Mouse (Mus musculus) MEL (cell line): ENCODE data around the gene Kcnj4. TPM values are rescaled to one million over a fixed set of nuclear protein-coding genes. Genes with fewer than 3 reads are reported as not detected.

Experiments
- DNase-seq: peaks from one replicate; pipeline ENCODE4 v3.0.0; 2011; ENCODE audit warnings: low read depth, low spot score
- H3K27ac ChIP-seq: 2 replicates; pipeline ENCODE4 v1.5.1; 2012; ENCODE audit warnings: low read depth, mild to moderate bottlenecking, control low read depth, low read length, moderate library complexity; ENCODE audit not compliant: control insufficient read depth
- H3K27me3 ChIP-seq, 2 experiments: fragments of 150-350 bp in 1 of 2; sonication (generic) in 1 of 2; 2 replicates each; pipeline ENCODE4 v1.6.1; 2012; ENCODE audit warnings: low read length in 2 of 2, mild to moderate bottlenecking in 2 of 2, improper control_type of control experiment in 1 of 2, moderate library complexity in 1 of 2; ENCODE audit not compliant: insufficient read depth in 2 of 2, control insufficient read depth in 1 of 2
- H3K36me3 ChIP-seq, 2 experiments: 2 replicates each; pipeline ENCODE4 v1.6.1; 2012 to 2014; ENCODE audit warnings: low read length in 2 of 2, improper control_type of control experiment in 1 of 2, inconsistent platforms in 1 of 2, mild to moderate bottlenecking in 1 of 2; ENCODE audit not compliant: insufficient read depth in 2 of 2, control insufficient read depth in 1 of 2
- H3K4me1 ChIP-seq, 2 experiments: fragments of 150-350 bp in 1 of 2; sonication (generic) in 1 of 2; 2 replicates each; pipeline ENCODE4 v1.6.1; 2012; ENCODE audit warnings: low read length in 2 of 2, improper control_type of control experiment in 1 of 2, mild to moderate bottlenecking in 1 of 2; ENCODE audit not compliant: insufficient read depth in 2 of 2, control insufficient read depth in 1 of 2
- H3K4me3 ChIP-seq, 2 experiments: fragments of 150-350 bp in 1 of 2; sonication (generic) in 1 of 2; 2 replicates each; pipeline ENCODE4 v1.5.1; 2012; ENCODE audit warnings: low read depth in 2 of 2, low read length in 2 of 2, mild to moderate bottlenecking in 2 of 2, moderate library complexity in 2 of 2, control low read depth in 1 of 2, improper control_type of control experiment in 1 of 2; ENCODE audit not compliant: control insufficient read depth in 1 of 2, insufficient read depth in 1 of 2
- H3K79me2 ChIP-seq: 2 replicates; pipeline ENCODE4 v1.6.1; 2012; ENCODE audit warnings: mild to moderate bottlenecking, low read length, moderate library complexity; ENCODE audit not compliant: control insufficient read depth, poor library complexity, insufficient read depth
- H3K9ac ChIP-seq: 2 replicates; pipeline ENCODE4 v1.6.1; 2012; ENCODE audit warnings: low read depth, mild to moderate bottlenecking, control low read depth, low read length, moderate library complexity; ENCODE audit not compliant: control insufficient read depth, poor library complexity, severe bottlenecking
- H3K9me3 ChIP-seq: fragments of 150-350 bp; sonication (generic); replicated peaks from 2 replicates; pipeline ENCODE4 v1.6.1; 2012; ENCODE audit warnings: mild to moderate bottlenecking, low read length, improper control_type of control experiment, moderate library complexity; ENCODE audit not compliant: insufficient read depth
- CTCF ChIP-seq, 3 experiments: IDR thresholded peaks in 2 of 3; conservative IDR thresholded peaks in 1 of 3; 2 replicates each; pipeline ENCODE4 v1.5.1; 2011 to 2012; ENCODE audit warnings: low read length in 3 of 3, low read depth in 2 of 3, mild to moderate bottlenecking in 2 of 3, improper control_type of control experiment in 1 of 3, inconsistent platforms in 1 of 3, mixed read lengths in 1 of 3, moderate library complexity in 1 of 3; ENCODE audit not compliant: control insufficient read depth in 1 of 3, insufficient read depth in 1 of 3, poor library complexity in 1 of 3, severe bottlenecking in 1 of 3
- ELF1 ChIP-seq: IDR thresholded peaks from 2 replicates; pipeline ENCODE4 v1.6.1; 2014; ENCODE audit warnings: low read depth, mild to moderate bottlenecking, inconsistent platforms, low read length, improper control_type of control experiment, moderate library complexity
- EP300 ChIP-seq, 2 experiments: IDR thresholded peaks; 2 replicates each; pipeline ENCODE4 v1.6.1; 2011; ENCODE audit warnings: improper control_type of control experiment in 2 of 2, low read length in 2 of 2, low read depth in 1 of 2, mild to moderate bottlenecking in 1 of 2
- ETS1 ChIP-seq: IDR thresholded peaks from 2 replicates; pipeline ENCODE4 v1.6.1; 2012; ENCODE audit warnings: low read depth, mild to moderate bottlenecking, inconsistent platforms, low read length, improper control_type of control experiment, moderate library complexity
- GATA1 ChIP-seq: IDR thresholded peaks from 2 replicates; pipeline ENCODE4 v1.6.1; 2011; ENCODE audit warnings: low read depth, low read length, improper control_type of control experiment
- HCFC1 ChIP-seq: IDR thresholded peaks from 2 replicates; pipeline ENCODE4 v1.6.1; 2012; ENCODE audit warnings: low read depth, mild to moderate bottlenecking, inconsistent platforms, low read length, improper control_type of control experiment, moderate library complexity
- JUND ChIP-seq: IDR thresholded peaks from 2 replicates; pipeline ENCODE4 v1.6.1; 2011; ENCODE audit warnings: low read depth, mild to moderate bottlenecking, improper control_type of control experiment, low read length
- MAFK ChIP-seq: IDR thresholded peaks from 2 replicates; pipeline ENCODE4 v1.6.1; 2011; ENCODE audit warnings: low read depth, mild to moderate bottlenecking, low read length, improper control_type of control experiment, borderline replicate concordance
- MAX ChIP-seq: IDR thresholded peaks from 2 replicates; pipeline ENCODE4 v1.6.1; 2011; ENCODE audit warnings: low read length, improper control_type of control experiment
- MYC ChIP-seq: IDR thresholded peaks from 2 replicates; pipeline ENCODE4 v1.6.1; 2011; ENCODE audit warnings: low read depth, mild to moderate bottlenecking, low read length, improper control_type of control experiment, moderate library complexity
- NELFE ChIP-seq: IDR thresholded peaks from 2 replicates; pipeline ENCODE4 v1.6.1; 2011; ENCODE audit warnings: low read depth, low read length, improper control_type of control experiment
- POLR2A ChIP-seq, 2 experiments: IDR thresholded peaks; 2 replicates each; pipeline ENCODE4 v1.6.1; 2011 to 2012; ENCODE audit warnings: low read length in 2 of 2, mild to moderate bottlenecking in 2 of 2, control low read depth in 1 of 2, improper control_type of control experiment in 1 of 2, low read depth in 1 of 2, moderate library complexity in 1 of 2; ENCODE audit not compliant: control insufficient read depth in 1 of 2, insufficient read depth in 1 of 2, poor library complexity in 1 of 2
- POLR2AphosphoS2 ChIP-seq: IDR thresholded peaks from 2 replicates; pipeline ENCODE4 v1.6.1; 2011; ENCODE audit warnings: low read length, improper control_type of control experiment
- POLR2AphosphoS5 ChIP-seq: IDR thresholded peaks from 2 replicates; pipeline ENCODE4 v1.6.1; 2012; ENCODE audit warnings: low read depth, borderline replicate concordance, mild to moderate bottlenecking, inconsistent platforms, low read length, moderate library complexity, mixed read lengths
- TAL1 ChIP-seq: IDR thresholded peaks from 2 replicates; pipeline ENCODE4 v1.6.1; 2012; ENCODE audit warnings: mild to moderate bottlenecking, inconsistent platforms, low read length, moderate library complexity, mixed read lengths
- TBP ChIP-seq: IDR thresholded peaks from 2 replicates; pipeline ENCODE4 v1.8.0; 2011; ENCODE audit warnings: low read depth, low read length, improper control_type of control experiment
- UBTF ChIP-seq: IDR thresholded peaks from 2 replicates; pipeline ENCODE4 v1.6.1; 2012; ENCODE audit warnings: low read depth, mild to moderate bottlenecking, inconsistent platforms, low read length, improper control_type of control experiment, moderate library complexity, borderline replicate concordance; ENCODE audit not compliant: insufficient read depth
- USF1 ChIP-seq: IDR thresholded peaks from 2 replicates; pipeline ENCODE4 v1.6.1; 2014; ENCODE audit warnings: low read depth, mild to moderate bottlenecking, inconsistent platforms, low read length, improper control_type of control experiment, moderate library complexity
- USF2 ChIP-seq, 2 experiments: IDR thresholded peaks; 2 replicates each; pipeline ENCODE4 v1.6.1; 2011 to 2012; ENCODE audit warnings: improper control_type of control experiment in 2 of 2, low read length in 2 of 2, borderline replicate concordance in 1 of 2, inconsistent platforms in 1 of 2, low read depth in 1 of 2, mild to moderate bottlenecking in 1 of 2; ENCODE audit not compliant: insufficient read depth in 1 of 2
- ZC3H11A ChIP-seq: IDR thresholded peaks from 2 replicates; pipeline ENCODE4 v1.6.1; 2012; ENCODE audit warnings: low read depth, mild to moderate bottlenecking, inconsistent platforms, low read length, improper control_type of control experiment
- ZNF384 ChIP-seq: IDR thresholded peaks from 2 replicates; pipeline ENCODE4 v1.6.1; 2012; ENCODE audit warnings: low read depth, mild to moderate bottlenecking, inconsistent platforms, low read length, improper control_type of control experiment
- polyA plus RNA-seq, 2 experiments: library from polyadenylated mRNA; stranded (reverse) in 1 of 2; unstranded in 1 of 2; fragments of >175 nt in 1 of 2; fragments of >200 nt in 1 of 2; gene quantifications; 2 replicates each; pipeline versions ENCODE4 v1.2.1 to v1.2.4; 2012; ENCODE audit warnings: low replicate concordance in 2 of 2, low read depth in 1 of 2; ENCODE audit not compliant: insufficient read length in 2 of 2, insufficient read depth in 1 of 2, missing spikeins in 1 of 2
- total RNA-seq: library from RNA; depleted of rRNA; stranded (reverse); fragments of 300-350 nt; gene quantifications from 2 replicates; pipeline ENCODE4 v1.2.3, GENCODE M21; 2012

Kcnj4 gene
- total and polyA plus RNA-seq, 3 experiments = 0.07 TPM; not detected in 2

DNA sequence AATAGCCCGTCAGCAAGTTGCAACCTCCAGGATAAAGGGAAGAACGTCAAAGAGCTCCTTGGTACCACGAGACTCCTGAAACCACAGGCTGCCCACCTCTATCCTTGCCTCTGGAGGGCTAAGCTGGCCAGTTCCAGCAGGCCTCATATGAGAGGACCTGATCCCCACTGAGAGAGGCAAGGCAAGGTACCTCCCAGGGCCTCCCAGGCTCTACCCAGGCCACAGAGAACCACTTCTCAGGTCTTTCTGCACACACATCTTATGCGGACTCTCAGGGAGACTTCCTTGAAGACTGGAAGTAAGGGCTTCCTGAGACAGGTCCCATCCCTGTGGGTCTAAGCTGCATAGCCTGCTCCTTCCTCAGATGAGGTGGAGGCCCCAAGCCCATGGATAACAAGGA lies 65.7 kb downstream of the Kcnj4 start:
- Histone ChIP-seq H3K9me3 (no peaks in the 10 kb centered on the region), H3K4me3 (no peak overlapping the region), H3K4me1 (peaks cover 20 to 36% of the 10 kb centered on the region in 2 experiments), H3K27ac (no peak overlapping the region), H3K9ac (no peak overlapping the region), H3K27me3 (no peaks in the 10 kb centered on the region), H3K36me3 (peaks cover 0 to 24% of the 10 kb centered on the region in 2 experiments; a peak in 2 of 4 replicates), H3K79me2 (peaks cover 15% of the 10 kb centered on the region)
- DNase-seq = no peak
- no peak for TF ChIP-seq UBTF
- TF ChIP-seq ZNF384 = no peak
- no peak for TF ChIP-seq TAL1
- no peak for TF ChIP-seq GATA1
- TF ChIP-seq POLR2AphosphoS2 = no peak
- TF ChIP-seq USF1 = no peak
- no peak for TF ChIP-seq CTCF (IDR thresholded peaks at IDR 0.05 in 2 of 3, conservative IDR thresholded peaks at IDR 0.05 in 1 of 3; ENCODE audit: control insufficient read depth in 1 of 3, insufficient read depth in 1 of 3, low read depth in 2 of 3, low read length in 3 of 3, poor library complexity in 1 of 3, severe bottlenecking in 1 of 3)
- no peak for TF ChIP-seq MAFK
- TF ChIP-seq HCFC1 = no peak
- no peak for TF ChIP-seq EP300 (IDR thresholded peaks at IDR 0.05; ENCODE audit: low read depth in 1 of 2, low read length in 2 of 2)

GRCm38 (mm10) chr15:79438816-79439215 lies 66.2 kb downstream of the Kcnj4 start:
- no peak for DNase-seq
- no peak overlapping the region for H3K9ac ChIP-seq

More at GRCm38 (mm10) chr15:79438816-79439215, 66.2 kb downstream of the Kcnj4 start:
- Histone ChIP-seq H3K27me3 (no peaks in the 10 kb centered on the region), H3K4me1 (peaks cover 20 to 36% of the 10 kb centered on the region in 2 experiments), H3K9me3 (no peaks in the 10 kb centered on the region), H3K79me2 (peaks cover 15% of the 10 kb centered on the region), H3K27ac (no peak overlapping the region), H3K36me3 (peaks cover 0 to 24% of the 10 kb centered on the region in 2 experiments; a peak in 2 of 4 replicates), H3K4me3 (no peak overlapping the region)
- TF ChIP-seq ELF1 = no peak
- no peak for TF ChIP-seq HCFC1
- TF ChIP-seq MYC = no peak
- no peak for TF ChIP-seq ZC3H11A
- TF ChIP-seq TBP = no peak
- no peak for TF ChIP-seq EP300 (IDR thresholded peaks at IDR 0.05; ENCODE audit: low read depth in 1 of 2, low read length in 2 of 2)
- no peak for TF ChIP-seq ETS1
- TF ChIP-seq USF2 (IDR thresholded peaks at IDR 0.05; ENCODE audit: borderline replicate concordance in 1 of 2, insufficient read depth in 1 of 2, low read depth in 1 of 2, low read length in 2 of 2) = no peak
- TF ChIP-seq MAX = no peak
- no peak for TF ChIP-seq POLR2AphosphoS5
- TF ChIP-seq POLR2A (IDR thresholded peaks at IDR 0.05; ENCODE audit: control insufficient read depth in 1 of 2, insufficient read depth in 1 of 2, low read depth in 1 of 2, low read length in 2 of 2, poor library complexity in 1 of 2) = no peak
- no peak for TF ChIP-seq JUND
- no peak for TF ChIP-seq NELFE
